Mouse (Mus musculus) thymus, adult 2 months (tissue): ENCODE measurements around the gene Cdh13.

Experiments
- CTCF ChIP-seq: fragments of 200-500 bp; IDR thresholded peaks from 2 replicates; pipeline ENCODE4 v1.5.1; 2012; ENCODE audit warnings: mild to moderate bottlenecking, control low read depth, low read length, moderate library complexity, borderline replicate concordance; ENCODE audit not compliant: control insufficient read depth, poor library complexity, insufficient read depth; ENCODE audit errors: extremely low read depth
- POLR2A ChIP-seq: fragments of 200-500 bp; IDR thresholded peaks from 2 replicates; pipeline ENCODE4 v1.6.1; 2012; ENCODE audit warnings: mild to moderate bottlenecking, low read length, control low read depth, moderate library complexity; ENCODE audit not compliant: control insufficient read depth, poor library complexity, insufficient read depth; ENCODE audit errors: extremely low read depth

GRCm38 (mm10) chr8:119360686-119361295 is 1077.3 kb downstream of the Cdh13 start:
- TF ChIP-seq POLR2A (no peak), CTCF (no peak)
